Mouse (Mus musculus) ES-Bruce4 (cell line): ENCODE measurements at regions not wholly inside any gene's neighbourhood (a gene's known extent, or its start where the extent isn't known, plus 50 kb on each side); places are given as distances from the start of the nearest gene placed in this dataset.

Experiments
- H3K27ac ChIP-seq: 2 replicates; pipeline ENCODE4 v1.5.1; 2012; ENCODE audit warnings: low read length, inconsistent platforms; ENCODE audit not compliant: insufficient read depth
- H3K27me3 ChIP-seq: 2 replicates; pipeline ENCODE4 v1.6.1; 2012; ENCODE audit warnings: mild to moderate bottlenecking, low read length, inconsistent platforms; ENCODE audit not compliant: control insufficient read depth, poor library complexity, insufficient read depth, severe bottlenecking
- H3K36me3 ChIP-seq: 2 replicates; pipeline ENCODE4 v1.6.1; 2012; ENCODE audit warnings: inconsistent platforms, mild to moderate bottlenecking, low read length, moderate library complexity; ENCODE audit not compliant: control insufficient read depth, poor library complexity, insufficient read depth, severe bottlenecking
- H3K4me1 ChIP-seq: one replicate; pipeline ENCODE4 v1.8.1; 2011; ENCODE audit warnings: low read length; ENCODE audit not compliant: control insufficient read depth, insufficient read depth
- H3K4me3 ChIP-seq: 2 replicates; pipeline ENCODE4 v1.5.1; 2011; ENCODE audit warnings: low read depth, mild to moderate bottlenecking, low read length
- H3K9ac ChIP-seq: 2 replicates; pipeline ENCODE4 v1.6.1; 2012; ENCODE audit warnings: low read depth, mild to moderate bottlenecking, inconsistent platforms; ENCODE audit not compliant: poor library complexity, severe bottlenecking
- H3K9me3 ChIP-seq: replicated peaks from 2 replicates; pipeline ENCODE4 v1.6.1; 2012; ENCODE audit warnings: mild to moderate bottlenecking, low read length, inconsistent platforms; ENCODE audit not compliant: control insufficient read depth, poor library complexity, insufficient read depth, severe bottlenecking
- CTCF ChIP-seq: IDR thresholded peaks from one replicate; pipeline ENCODE4 v1.8.1; 2011; ENCODE audit warnings: low read depth, low read length
- EP300 ChIP-seq: IDR thresholded peaks from 2 replicates; pipeline ENCODE4 v1.6.1; 2011; ENCODE audit warnings: low read depth, low read length; ENCODE audit not compliant: insufficient read depth
- POLR2A ChIP-seq: IDR thresholded peaks from one replicate; pipeline ENCODE4 v1.8.1; 2011; ENCODE audit warnings: low read length; ENCODE audit not compliant: insufficient read depth

- Histone ChIP-seq H3K9me3 (no peaks in the 10 kb centered on the region), H3K4me1 (no peaks in the 10 kb centered on the region), H3K36me3 (no peaks in the 10 kb centered on the region), H3K27me3 (no peaks in the 10 kb centered on the region), H3K27ac (no peak overlapping the region), H3K4me3 (no peak overlapping the region), H3K9ac (no peak overlapping the region)
- TF ChIP-seq EP300, result no peak
Measured at GRCm38 (mm10) chr2:117910781-117911180, 200.9 kb upstream of the Thbs1 start.

GRCm38 (mm10) chr2:117912722-117913121 is 199.0 kb upstream of the Thbs1 start:
- TF ChIP-seq POLR2A, result no peak
- peak; percentile 47 for TF ChIP-seq CTCF
- no peaks in the 10 kb centered on the region for H3K9me3 ChIP-seq
- no peak overlapping the region for H3K27ac ChIP-seq
- H3K36me3 ChIP-seq, result no peaks in the 10 kb centered on the region
- no peaks in the 10 kb centered on the region for H3K4me1 ChIP-seq
- no peak overlapping the region for H3K4me3 ChIP-seq
- H3K9ac ChIP-seq, result no peak overlapping the region
- no peaks in the 10 kb centered on the region for H3K27me3 ChIP-seq

GRCm38 (mm10) chr2:117913846-117914245 is 197.8 kb upstream of the Thbs1 start:
- H3K4me3 ChIP-seq, result no peak overlapping the region
- no peaks in the 10 kb centered on the region for H3K36me3 ChIP-seq
- H3K27ac ChIP-seq, result no peak overlapping the region
- H3K9me3 ChIP-seq, result no peaks in the 10 kb centered on the region
- H3K27me3 ChIP-seq, result no peaks in the 10 kb centered on the region
- TF ChIP-seq POLR2A (no peak), CTCF (peak; percentile 44), EP300 (no peak)
- H3K9ac ChIP-seq, result no peak overlapping the region
- H3K4me1 ChIP-seq, result no peaks in the 10 kb centered on the region

GRCm38 (mm10) chr2:117915821-117916220 is 195.9 kb upstream of the Thbs1 start:
- no peaks in the 10 kb centered on the region for H3K4me1 ChIP-seq

GRCm38 (mm10) chr2:117917181-117917580 is 194.5 kb upstream of the Thbs1 start:
- Histone ChIP-seq H3K9ac (no peak overlapping the region), H3K9me3 (no peaks in the 10 kb centered on the region), H3K27me3 (no peaks in the 10 kb centered on the region), H3K4me3 (no peak overlapping the region), H3K36me3 (no peaks in the 10 kb centered on the region), H3K4me1 (no peaks in the 10 kb centered on the region), H3K27ac (no peak overlapping the region)
- TF ChIP-seq POLR2A (no peak), EP300 (no peak), CTCF (no peak)

More at GRCm38 (mm10) chr2:117915821-117916220, 195.9 kb upstream of the Thbs1 start:
- H3K4me3 ChIP-seq, result no peak overlapping the region
- H3K9me3 ChIP-seq, result no peaks in the 10 kb centered on the region
- no peaks in the 10 kb centered on the region for H3K36me3 ChIP-seq
- TF ChIP-seq POLR2A, result no peak
- no peak overlapping the region for H3K9ac ChIP-seq
- no peak overlapping the region for H3K27ac ChIP-seq
- no peaks in the 10 kb centered on the region for H3K27me3 ChIP-seq

GRCm38 (mm10) chr2:117924877-117925276 is 186.8 kb upstream of the Thbs1 start:
- Histone ChIP-seq H3K4me3 (no peak overlapping the region), H3K36me3 (no peaks in the 10 kb centered on the region), H3K27ac (no peak overlapping the region), H3K9me3 (no peaks in the 10 kb centered on the region), H3K9ac (no peak overlapping the region), H3K4me1 (no peaks in the 10 kb centered on the region), H3K27me3 (no peaks in the 10 kb centered on the region)
- no peak for TF ChIP-seq POLR2A
- TF ChIP-seq CTCF, result no peak
- no peak for TF ChIP-seq EP300

- H3K27ac ChIP-seq, result no peak overlapping the region
- no peak overlapping the region for H3K9ac ChIP-seq
- H3K36me3 ChIP-seq, result no peaks in the 10 kb centered on the region
- TF ChIP-seq CTCF (no peak), POLR2A (no peak), EP300 (no peak)
- no peak overlapping the region for H3K4me3 ChIP-seq
- no peaks in the 10 kb centered on the region for H3K9me3 ChIP-seq
- H3K27me3 ChIP-seq, result no peaks in the 10 kb centered on the region
- no peaks in the 10 kb centered on the region for H3K4me1 ChIP-seq
Measured at GRCm38 (mm10) chr2:117925412-117925811, 186.3 kb upstream of the Thbs1 start.
